In genomic region chr10:92296303-92296702, GRCm38 (mm10) we compare ENCODE assay signal across 21 mouse cellular contexts.
A peak's percentile ranks its signal among the peaks of the same experiment; 100 is the strongest.
DNase-seq lines count a peak whose midpoint lies in the region; ATAC-seq and TF ChIP-seq lines count a peak whose summit lies in the region.
"Had no signal": no experiment of that assay in that cellular context is flagged by ENCODE, and none has a peak within 500 bp of the region (broad histone marks: within the 10 kb centered on the region; RNA-seq: fewer than 3 reads in every experiment).

No protein-coding gene starts in this region.

- no peaks in the 10 kb centered on the region for H3K27me3 ChIP-seq in kidney, adult 2 months (replicated peaks; ENCODE audit: control insufficient read depth, insufficient read depth, low read length)
- no peaks in the 10 kb centered on the region for H3K27me3 ChIP-seq in forebrain, embryonic 14.5 days (replicated peaks; ENCODE audit: control insufficient read depth, insufficient read depth, low read length)
- H3K27me3 ChIP-seq in hindbrain, embryonic 15.5 days: no peaks in the 10 kb centered on the region
- H3K27me3 ChIP-seq in neural tube, embryonic 13.5 days: no peaks in the 10 kb centered on the region
- H3K27me3 ChIP-seq in lung, postnatal 0 days (replicated peaks; ENCODE audit: insufficient read depth, low read length): no peaks in the 10 kb centered on the region
- H3K27me3 ChIP-seq: CH12.LX; liver, embryonic 12.5 days; megakaryocyte, embryonic 14.5 days had no signal

- TF ChIP-seq POLR2A in kidney, adult 2 months (IDR thresholded peaks at IDR 0.05; ENCODE audit: low read depth, low read length): no peak

- no peak for TF ChIP-seq CTCF in kidney, adult 2 months (conservative IDR thresholded peaks at IDR 0.05; ENCODE audit: insufficient read depth, insufficient read length, low read depth, low read length)
- TF ChIP-seq CTCF in lung, postnatal 0 days (IDR thresholded peaks at IDR 0.05): no peak

- H3K4me2 ChIP-seq in forebrain, embryonic 14.5 days (ENCODE audit: low read length): peak overlapping the region; percentile 28
- H3K4me2 ChIP-seq in hindbrain, embryonic 15.5 days: peak overlapping the region; percentile 32
- H3K4me2 ChIP-seq in neural tube, embryonic 13.5 days: peak overlapping the region; percentile 21
- no peak overlapping the region for H3K4me2 ChIP-seq in lung, postnatal 0 days (replicated peaks; ENCODE audit: low read depth, low read length)
- H3K4me2 ChIP-seq: liver, embryonic 12.5 days had no signal

- DNase-seq in kidney, adult 2 months: peak; percentile 5
- DNase-seq in kidney, adult 8-10 months: no peak
- DNase-seq in forebrain, embryonic 14.5 days (ENCODE audit: low spot score): peak; percentile 46
- no peak for DNase-seq in lung, postnatal 0 days (ENCODE audit: low spot score)
- no peak for DNase-seq in urinary bladder, postnatal 25 days (ENCODE audit: low spot score)
- no peak for DNase-seq in lung, postnatal 10 days
- DNase-seq: adrenal gland, postnatal 25 days; cerebellum, postnatal 36 days; kidney, postnatal 10 days; layer of hippocampus, adult 9-11 months; left cerebral cortex, postnatal 4 days; right cerebral cortex, adult 18-20 months; thymus, postnatal 4 days had no signal

- no peaks in the 10 kb centered on the region for H3K36me3 ChIP-seq in kidney, adult 2 months (ENCODE audit: control insufficient read depth, insufficient read depth, low read length)
- H3K36me3 ChIP-seq in forebrain, embryonic 14.5 days (ENCODE audit: control insufficient read depth, insufficient read depth, low read length): no peaks in the 10 kb centered on the region
- no peaks in the 10 kb centered on the region for H3K36me3 ChIP-seq in hindbrain, embryonic 15.5 days
- no peaks in the 10 kb centered on the region for H3K36me3 ChIP-seq in neural tube, embryonic 13.5 days
- H3K36me3 ChIP-seq in lung, postnatal 0 days (ENCODE audit: insufficient read depth, low read length): no peaks in the 10 kb centered on the region
- H3K36me3 ChIP-seq: embryonic facial prominence, embryonic 10.5 days; liver, embryonic 12.5 days had no signal

- H3K9ac ChIP-seq in forebrain, embryonic 14.5 days (ENCODE audit: low read length): no peak overlapping the region
- H3K9ac ChIP-seq in hindbrain, embryonic 15.5 days: no peak overlapping the region
- H3K9ac ChIP-seq in neural tube, embryonic 13.5 days: no peak overlapping the region
- no peak overlapping the region for H3K9ac ChIP-seq in lung, postnatal 0 days (replicated peaks; ENCODE audit: low read depth)
- H3K9ac ChIP-seq: liver, embryonic 12.5 days had no signal

- ATAC-seq in forebrain, embryonic 14.5 days: no peak
- ATAC-seq in hindbrain, embryonic 15.5 days (ENCODE audit: low FRiP score, low read depth): no peak
- peak; percentile 53; the same call in 1 of the 2 replicates for ATAC-seq in neural tube, embryonic 13.5 days (ENCODE audit: low read depth)
- ATAC-seq in lung, postnatal 0 days: no peak
- ATAC-seq: inflammation-experienced regulatory T-cells, adult 6 months; liver, embryonic 12.5 days had no signal

- WGBS in kidney, adult 2 months: 39% methylated on average over 9 of the region's 9 CpGs
- WGBS in forebrain, embryonic 14.5 days: 24% methylated on average over 9 of the region's 9 CpGs
- 23% methylated on average over 9 of the region's 9 CpGs for WGBS in hindbrain, embryonic 15.5 days
- WGBS in neural tube, embryonic 13.5 days: 24% methylated on average over 9 of the region's 9 CpGs
- 91% methylated on average over 9 of the region's 9 CpGs for WGBS in lung, postnatal 0 days

- H3K4me3 ChIP-seq in kidney, adult 2 months (ENCODE audit: insufficient read depth, low read depth, low read length): no peak overlapping the region
- no peak overlapping the region for H3K4me3 ChIP-seq in forebrain, embryonic 14.5 days (ENCODE audit: low read depth, low read length)
- no peak overlapping the region for H3K4me3 ChIP-seq in hindbrain, embryonic 15.5 days
- no peak overlapping the region for H3K4me3 ChIP-seq in neural tube, embryonic 13.5 days
- H3K4me3 ChIP-seq in lung, postnatal 0 days (ENCODE audit: low read depth, low read length): no peak overlapping the region
- H3K4me3 ChIP-seq: embryonic facial prominence, embryonic 10.5 days; erythroblast, embryonic 14.5 days; liver, embryonic 12.5 days; megakaryocyte, embryonic 14.5 days had no signal

- TF ChIP-seq EP300 in lung, postnatal 0 days (IDR thresholded peaks at IDR 0.05): no peak

- no peak overlapping the region for H3K27ac ChIP-seq in kidney, adult 2 months (ENCODE audit: insufficient read depth, low read depth, low read length)
- no peak overlapping the region for H3K27ac ChIP-seq in forebrain, embryonic 14.5 days (ENCODE audit: low read depth, low read length)
- peak overlapping the region; percentile 46 for H3K27ac ChIP-seq in hindbrain, embryonic 15.5 days (replicated peaks)
- H3K27ac ChIP-seq in neural tube, embryonic 13.5 days (replicated peaks): peak overlapping the region; percentile 74
- no peak overlapping the region for H3K27ac ChIP-seq in lung, postnatal 0 days (ENCODE audit: low read length)
- H3K27ac ChIP-seq: embryonic facial prominence, embryonic 10.5 days; liver, embryonic 12.5 days had no signal

- H3K4me1 ChIP-seq in kidney, adult 2 months (ENCODE audit: control insufficient read depth, insufficient read depth, low read length): no peaks in the 10 kb centered on the region
- H3K4me1 ChIP-seq in forebrain, embryonic 14.5 days (ENCODE audit: control insufficient read depth, insufficient read depth, low read length): peaks cover 10% of the 10 kb centered on the region
- H3K4me1 ChIP-seq in hindbrain, embryonic 15.5 days (replicated peaks): peaks cover 11% of the 10 kb centered on the region
- H3K4me1 ChIP-seq in neural tube, embryonic 13.5 days (replicated peaks): peaks cover 19% of the 10 kb centered on the region
- H3K4me1 ChIP-seq in lung, postnatal 0 days (ENCODE audit: insufficient read depth, low read depth, low read length): no peaks in the 10 kb centered on the region
- H3K4me1 ChIP-seq: liver, embryonic 12.5 days; megakaryocyte, embryonic 14.5 days had no signal

- H3K9me3 ChIP-seq in forebrain, embryonic 14.5 days (replicated peaks; ENCODE audit: control insufficient read depth, low read length): no peaks in the 10 kb centered on the region
- H3K9me3 ChIP-seq in hindbrain, embryonic 15.5 days: no peaks in the 10 kb centered on the region
- H3K9me3 ChIP-seq in neural tube, embryonic 13.5 days: no peaks in the 10 kb centered on the region
- no peaks in the 10 kb centered on the region for H3K9me3 ChIP-seq in lung, postnatal 0 days (ENCODE audit: low read length)
- H3K9me3 ChIP-seq: embryonic facial prominence, embryonic 10.5 days; liver, embryonic 12.5 days had no signal

Comparison
In these comparisons a context has a peak if more than half of its experiments do, and no peak if none do; other contexts are left out.
1. DNase-seq: peak in kidney, adult 2 months (single experiment) and forebrain, embryonic 14.5 days (single experiment); none in kidney, adult 8-10 months (0 of 2), lung, postnatal 0 days (single experiment), urinary bladder, postnatal 25 days (single experiment) and lung, postnatal 10 days (single experiment).
2. H3K27ac ChIP-seq: peak in hindbrain, embryonic 15.5 days (single experiment) and neural tube, embryonic 13.5 days (single experiment); none in kidney, adult 2 months (single experiment), forebrain, embryonic 14.5 days (single experiment) and lung, postnatal 0 days (single experiment).